8 mouse cellular contexts compared by ENCODE assay signal in genomic region chr12:113098530-113099151, GRCm38 (mm10). TPM values are rescaled to one million over a fixed set of nuclear protein-coding genes. Genes with fewer than 3 reads are reported as not detected.
DNase-seq lines count a peak whose midpoint lies in the region; ATAC-seq and TF ChIP-seq lines count a peak whose summit lies in the region.

No protein-coding gene starts in this region.

- no peak for TF ChIP-seq CTCF in lung, adult 2 months (IDR thresholded peaks at IDR 0.05; ENCODE audit: insufficient read depth, low read length)
- TF ChIP-seq CTCF in intestine, postnatal 0 days (IDR thresholded peaks at IDR 0.05; ENCODE audit: low read depth) = no peak

- H3K9me3 ChIP-seq in forebrain, embryonic 11.5 days (ENCODE audit: control insufficient read depth, low read length) = no peaks in the 10 kb centered on the region
- H3K9me3 ChIP-seq in intestine, postnatal 0 days (ENCODE audit: control insufficient read depth) = no peaks in the 10 kb centered on the region
- H3K9me3 ChIP-seq in midbrain, embryonic 10.5 days (replicated peaks) = no peaks in the 10 kb centered on the region

- peaks cover 6% of the 10 kb centered on the region for H3K4me1 ChIP-seq in lung, adult 2 months (ENCODE audit: control insufficient read depth, insufficient read depth, low read length)
- H3K4me1 ChIP-seq in forebrain, embryonic 11.5 days (replicated peaks; ENCODE audit: control insufficient read depth, insufficient read depth, low read length) = peaks cover 19% of the 10 kb centered on the region
- H3K4me1 ChIP-seq in intestine, postnatal 0 days (replicated peaks; ENCODE audit: control insufficient read depth, insufficient read depth, low read length) = no peaks in the 10 kb centered on the region
- H3K4me1 ChIP-seq in midbrain, embryonic 10.5 days = peaks cover 57% of the 10 kb centered on the region

- DNase-seq in lung, adult 2 months = peak; percentile 38
- no peak for DNase-seq in lung, postnatal 25 days (ENCODE audit: low spot score)
- peak; percentile 51 for DNase-seq in adrenal gland, postnatal 10 days
- DNase-seq in forebrain, embryonic 11.5 days (ENCODE audit: low spot score) = peak; percentile 73
- DNase-seq in midbrain, embryonic 10.5 days (ENCODE audit: low spot score) = peak; percentile 56
- no peak for DNase-seq in urinary bladder, postnatal 10 days (ENCODE audit: low spot score)
- DNase-seq in left cerebral cortex, postnatal 14 days (ENCODE audit: low spot score in 2 of 2) = no peak

- intact Hi-C loops in left cerebral cortex, postnatal 14 days (cut with DNase I) = no loop called here

- 1% methylated on average over 59 of the region's 60 CpGs for WGBS in lung, adult 2 months
- 2% methylated on average over 42 of the region's 60 CpGs for WGBS in forebrain, embryonic 11.5 days
- WGBS in intestine, postnatal 0 days = 1% methylated on average over 39 of the region's 60 CpGs
- 1% methylated on average over 29 of the region's 60 CpGs for WGBS in midbrain, embryonic 10.5 days

- no peaks in the 10 kb centered on the region for H3K36me3 ChIP-seq in forebrain, embryonic 11.5 days (ENCODE audit: control insufficient read depth, insufficient read depth, low read length)
- no peaks in the 10 kb centered on the region; the same call in 1 of the 2 replicates for H3K36me3 ChIP-seq in intestine, postnatal 0 days (ENCODE audit: control insufficient read depth, insufficient read depth)
- peaks cover 37% of the 10 kb centered on the region for H3K36me3 ChIP-seq in midbrain, embryonic 10.5 days

- H3K4me3 ChIP-seq in lung, adult 2 months (replicated peaks; ENCODE audit: extremely low read depth, low read depth, low read length) = peak overlapping the region; percentile 70
- H3K4me3 ChIP-seq in forebrain, embryonic 11.5 days (ENCODE audit: low read depth, low read length) = peak overlapping the region; percentile 93
- H3K4me3 ChIP-seq in intestine, postnatal 0 days (ENCODE audit: low read depth, low read length) = peak overlapping the region; percentile 82
- H3K4me3 ChIP-seq in midbrain, embryonic 10.5 days = peak overlapping the region; percentile 93

- H3K27me3 ChIP-seq in forebrain, embryonic 11.5 days (ENCODE audit: control insufficient read depth, insufficient read depth, low read length) = no peaks in the 10 kb centered on the region
- H3K27me3 ChIP-seq in intestine, postnatal 0 days (replicated peaks; ENCODE audit: control insufficient read depth, insufficient read depth, low read length) = no peaks in the 10 kb centered on the region
- H3K27me3 ChIP-seq in midbrain, embryonic 10.5 days (ENCODE audit: low read depth, poor library complexity, severe bottlenecking) = no peaks in the 10 kb centered on the region

- H3K27ac ChIP-seq in forebrain, embryonic 11.5 days (ENCODE audit: low read depth, low read length) = peak overlapping the region; percentile 78
- peak overlapping the region; percentile 71 for H3K27ac ChIP-seq in intestine, postnatal 0 days (ENCODE audit: low read depth, low read length)
- H3K27ac ChIP-seq in midbrain, embryonic 10.5 days (replicated peaks) = peak overlapping the region; percentile 99

- TF ChIP-seq POLR2A in lung, adult 2 months (IDR thresholded peaks at IDR 0.05; ENCODE audit: borderline replicate concordance, extremely low read depth, low read depth, low read length) = no peak

- H3K4me2 ChIP-seq in forebrain, embryonic 11.5 days (ENCODE audit: low read depth, low read length, severe bottlenecking) = peak overlapping the region; percentile 88
- H3K4me2 ChIP-seq in intestine, postnatal 0 days (replicated peaks; ENCODE audit: low read depth) = peak overlapping the region; percentile 98

- H3K9ac ChIP-seq in forebrain, embryonic 11.5 days (ENCODE audit: low read length) = peak overlapping the region; percentile 98
- peak overlapping the region; percentile 97 for H3K9ac ChIP-seq in intestine, postnatal 0 days (ENCODE audit: low read depth, low read length)

- peak; percentile 30; the same call in 1 of the 2 replicates for ATAC-seq in forebrain, embryonic 11.5 days (replicated peaks; ENCODE audit: low FRiP score)
- ATAC-seq in intestine, postnatal 0 days = peak; percentile 23; the same call in 1 of the 2 replicates

RNA-seq across cellular contexts. Expression of gene Mta1, which starts 0.6 kb away (rescaled TPM):
- polyA plus RNA-seq in lung, adult 2 months (2012; rRNA removed) = 77.4 and 85.3 TPM in 2 replicates
- 10 to 100 TPM; 78.1 to 85.9 TPM for total RNA-seq in adrenal gland, postnatal 10 days (2021)
- polyA plus RNA-seq in forebrain, embryonic 11.5 days (2014; fragmentation: Nextera tagmentation; extraction: Ambion mirVana) = 25.3 and 27.7 TPM in 2 replicates
- polyA plus RNA-seq in intestine, postnatal 0 days (2015; fragmentation: Nextera tagmentation; extraction: Ambion mirVana) = 4.9 and 5.6 TPM in 2 replicates
- 18.3 and 20.5 TPM in 2 replicates for polyA plus RNA-seq in midbrain, embryonic 10.5 days (2016; fragmentation: Nextera tagmentation; extraction: Ambion mirVana)
- total RNA-seq in left cerebral cortex, postnatal 14 days (2021) = 10 to 100 TPM; 92.7 to 95.9 TPM

RNA-seq across cellular contexts. Expression of gene Tex22, which starts 24.3 kb away (rescaled TPM):
- 0.24 and 0.31 TPM in 2 replicates for polyA plus RNA-seq in lung, adult 2 months (2012; rRNA removed)
- total RNA-seq in adrenal gland, postnatal 10 days (2021) = not detected
- not detected in 2 replicates for polyA plus RNA-seq in forebrain, embryonic 11.5 days (2014; fragmentation: Nextera tagmentation; extraction: Ambion mirVana)
- polyA plus RNA-seq in intestine, postnatal 0 days (2015; fragmentation: Nextera tagmentation; extraction: Ambion mirVana) = not detected in 2 replicates
- not detected in 2 replicates for polyA plus RNA-seq in midbrain, embryonic 10.5 days (2016; fragmentation: Nextera tagmentation; extraction: Ambion mirVana)
- total RNA-seq in left cerebral cortex, postnatal 14 days (2021) = under 1 TPM in 1 of 2 experiments, not detected in 1; 0.31 TPM

RNA-seq across cellular contexts. Expression of gene Crip2, which starts 41.4 kb away (rescaled TPM):
- polyA plus RNA-seq in lung, adult 2 months (2012; rRNA removed) = 1,334 and 1,488 TPM in 2 replicates
- total RNA-seq in adrenal gland, postnatal 10 days (2021) = 100 to 1,000 TPM; 184 to 199 TPM
- 186 and 217 TPM in 2 replicates for polyA plus RNA-seq in forebrain, embryonic 11.5 days (2014; fragmentation: Nextera tagmentation; extraction: Ambion mirVana)
- 90.4 and 96.8 TPM in 2 replicates for polyA plus RNA-seq in intestine, postnatal 0 days (2015; fragmentation: Nextera tagmentation; extraction: Ambion mirVana)
- 278 and 293 TPM in 2 replicates for polyA plus RNA-seq in midbrain, embryonic 10.5 days (2016; fragmentation: Nextera tagmentation; extraction: Ambion mirVana)
- total RNA-seq in left cerebral cortex, postnatal 14 days (2021) = 100 to 1,000 TPM; 199 to 200 TPM

RNA-seq across cellular contexts. Expression of gene Crip1, which starts 47.5 kb away (rescaled TPM):
- 746 and 1,492 TPM in 2 replicates for polyA plus RNA-seq in lung, adult 2 months (2012; rRNA removed)
- total RNA-seq in adrenal gland, postnatal 10 days (2021) = 100 to 1,000 TPM; 151 to 176 TPM
- polyA plus RNA-seq in forebrain, embryonic 11.5 days (2014; fragmentation: Nextera tagmentation; extraction: Ambion mirVana) = 61.3 and 66.5 TPM in 2 replicates
- 1,918 and 1,992 TPM in 2 replicates for polyA plus RNA-seq in intestine, postnatal 0 days (2015; fragmentation: Nextera tagmentation; extraction: Ambion mirVana)
- 80.0 and 96.6 TPM in 2 replicates for polyA plus RNA-seq in midbrain, embryonic 10.5 days (2016; fragmentation: Nextera tagmentation; extraction: Ambion mirVana)
- total RNA-seq in left cerebral cortex, postnatal 14 days (2021) = 10 to 100 TPM; 12.7 to 13.0 TPM

RNA-seq across cellular contexts. Expression of gene Tedc1, which starts 57.6 kb away (rescaled TPM):
- polyA plus RNA-seq in lung, adult 2 months (2012; rRNA removed) = 2.9 and 4.2 TPM in 2 replicates
- 1 to 10 TPM; 3.1 to 5.4 TPM for total RNA-seq in adrenal gland, postnatal 10 days (2021)
- polyA plus RNA-seq in forebrain, embryonic 11.5 days (2014; fragmentation: Nextera tagmentation; extraction: Ambion mirVana) = 57.2 and 58.2 TPM in 2 replicates
- polyA plus RNA-seq in intestine, postnatal 0 days (2015; fragmentation: Nextera tagmentation; extraction: Ambion mirVana) = 5.5 and 6.8 TPM in 2 replicates
- polyA plus RNA-seq in midbrain, embryonic 10.5 days (2016; fragmentation: Nextera tagmentation; extraction: Ambion mirVana) = 58.0 and 61.3 TPM in 2 replicates
- total RNA-seq in left cerebral cortex, postnatal 14 days (2021) = 1 to 10 TPM; 1.7 to 1.8 TPM

Comparison
In these comparisons a context has a peak if more than half of its experiments do, and no peak if none do; other contexts are left out.
1. DNase-seq: peak in lung, adult 2 months (single experiment), adrenal gland, postnatal 10 days (single experiment), forebrain, embryonic 11.5 days (single experiment) and midbrain, embryonic 10.5 days (single experiment); none in lung, postnatal 25 days (single experiment), urinary bladder, postnatal 10 days (single experiment) and left cerebral cortex, postnatal 14 days (0 of 2).
2. Peak in every context shown above with its lines, with median percentiles within 50 percentile points of each other: H3K4me3 ChIP-seq and H3K27ac ChIP-seq.